Mouse (Mus musculus): ENCODE data around the gene Cmpk2. TPM values are rescaled to one million over a fixed set of nuclear protein-coding genes. Genes with fewer than 3 reads are reported as not detected.
"Not testable (repeated sequence)": the region's sequence is repeated elsewhere in the genome, so short reads cannot be mapped to it uniquely, and the experiment has no call there.

The Cmpk2 gene
- polyA plus RNA-seq, 1 experiment: 28.8 TPM

GRCm38 (mm10) chr12:26477198-26477597 is 8.2 kb downstream of the Cmpk2 start:
- H3K27ac ChIP-seq (ENCODE audit: insufficient read depth, low read depth, low read length): no peak overlapping the region
- no peaks in the 10 kb centered on the region for H3K4me1 ChIP-seq (ENCODE audit: control insufficient read depth, insufficient read depth, low read length)
- TF ChIP-seq POLR2A (IDR thresholded peaks at IDR 0.05; ENCODE audit: borderline replicate concordance, low read depth, low read length) (no peak), CTCF (IDR thresholded peaks at IDR 0.05; ENCODE audit: low read depth, low read length) (no peak)
- no peak overlapping the region for H3K4me3 ChIP-seq (ENCODE audit: insufficient read depth, low read length)

DNA sequence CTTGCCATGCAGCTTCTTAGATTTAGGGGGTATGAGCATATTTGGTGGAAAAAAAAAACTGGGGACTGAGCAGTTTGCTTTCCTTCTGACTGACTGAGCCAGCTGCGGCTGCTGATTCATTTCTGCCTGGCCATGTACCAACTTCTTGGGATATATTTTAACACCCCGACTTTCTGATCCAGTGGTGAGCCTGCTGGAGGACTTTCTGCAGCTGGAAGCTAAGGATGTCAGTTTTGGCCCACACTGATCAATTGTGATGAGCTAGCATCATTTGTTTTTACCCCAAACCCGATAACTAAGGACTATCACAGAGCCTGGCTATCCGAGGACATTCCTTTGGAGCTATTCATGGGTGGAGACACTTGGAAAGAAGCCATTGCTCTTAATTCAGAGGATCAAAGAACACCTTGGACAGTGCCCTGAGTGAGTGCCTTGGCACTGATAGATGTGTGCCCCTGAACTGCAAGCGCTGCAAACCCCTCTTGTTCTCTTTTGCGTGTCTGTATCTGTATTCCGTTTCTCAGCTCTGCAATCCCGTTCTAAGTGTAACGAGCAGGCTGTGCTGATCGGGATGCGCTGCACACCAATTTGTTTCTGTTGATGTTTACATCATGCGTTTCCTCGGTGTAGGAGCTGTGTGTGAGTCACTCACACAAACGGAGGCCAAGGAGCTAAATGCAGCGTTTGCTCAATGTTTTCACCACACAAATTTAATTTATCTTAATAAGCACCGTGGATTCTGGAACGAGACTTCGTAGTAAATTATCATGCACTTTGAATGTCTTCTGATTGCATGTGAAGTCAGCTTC is 9.4 kb downstream of the Cmpk2 start:
- TF ChIP-seq POLR2A (IDR thresholded peaks at IDR 0.05; ENCODE audit: borderline replicate concordance, low read depth, low read length) (no peak), CTCF (IDR thresholded peaks at IDR 0.05; ENCODE audit: low read depth, low read length) (no peak)
- no peaks in the 10 kb centered on the region for H3K4me1 ChIP-seq (ENCODE audit: control insufficient read depth, insufficient read depth, low read length)
- no peak overlapping the region for H3K4me3 ChIP-seq (ENCODE audit: insufficient read depth, low read length)
- H3K27ac ChIP-seq (ENCODE audit: insufficient read depth, low read depth, low read length): no peak overlapping the region

DNA sequence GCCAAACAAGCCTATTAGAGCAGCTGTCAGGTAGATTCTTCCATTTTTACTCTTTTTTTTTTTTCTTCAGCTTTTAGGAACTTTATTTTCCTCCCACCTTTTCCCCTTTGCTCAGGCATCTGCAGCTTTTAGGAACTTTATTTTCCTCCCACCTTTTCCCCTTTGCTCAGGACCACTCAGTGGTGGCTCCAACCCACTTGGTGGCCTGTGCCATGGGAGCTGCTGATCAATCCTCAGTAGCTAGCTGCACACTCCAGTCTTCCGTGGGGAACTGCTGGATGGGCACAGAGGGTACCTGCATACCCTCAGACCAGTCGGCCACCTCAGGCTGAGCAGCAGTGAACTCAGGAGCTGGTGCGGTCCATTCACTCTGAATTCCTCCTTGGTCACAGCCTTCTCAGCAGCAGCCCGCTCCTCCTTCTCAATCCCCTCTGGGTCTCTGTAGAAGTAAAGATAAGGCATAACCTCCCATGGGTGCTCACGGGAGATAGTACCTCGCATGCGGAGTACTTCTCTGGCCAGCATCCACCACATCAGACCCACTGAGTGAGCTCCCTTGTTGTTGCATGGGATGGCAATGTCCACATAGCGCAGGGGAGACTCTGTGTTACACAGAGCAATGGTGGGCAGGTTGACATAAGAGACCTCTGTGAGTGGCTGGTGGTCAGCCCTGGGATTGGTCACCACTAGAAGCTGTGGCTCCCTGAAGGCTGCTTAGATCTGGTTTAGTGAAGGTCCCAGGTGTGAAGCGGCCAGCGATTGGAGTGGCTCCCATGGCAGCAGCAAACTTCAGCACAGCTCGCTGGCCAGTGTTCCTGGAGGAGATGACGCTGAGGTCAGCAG is 17.0 kb downstream of the Cmpk2 start:
- not testable (repeated sequence) for H3K27ac ChIP-seq (ENCODE audit: insufficient read depth, low read depth, low read length); H3K4me1 ChIP-seq (ENCODE audit: control insufficient read depth, insufficient read depth, low read length); H3K4me3 ChIP-seq (ENCODE audit: insufficient read depth, low read length)

GRCm38 (mm10) chr12:26487874-26488616 is 19.0 kb downstream of the Cmpk2 start:
- TF ChIP-seq CTCF (IDR thresholded peaks at IDR 0.05; ENCODE audit: low read depth, low read length): no peak
- TF ChIP-seq POLR2A (IDR thresholded peaks at IDR 0.05; ENCODE audit: borderline replicate concordance, low read depth, low read length): no peak
- H3K27ac ChIP-seq (ENCODE audit: insufficient read depth, low read depth, low read length): no peak overlapping the region
- no peaks in the 10 kb centered on the region for H3K4me1 ChIP-seq (ENCODE audit: control insufficient read depth, insufficient read depth, low read length)
- H3K4me3 ChIP-seq (ENCODE audit: insufficient read depth, low read length): no peak overlapping the region

DNA sequence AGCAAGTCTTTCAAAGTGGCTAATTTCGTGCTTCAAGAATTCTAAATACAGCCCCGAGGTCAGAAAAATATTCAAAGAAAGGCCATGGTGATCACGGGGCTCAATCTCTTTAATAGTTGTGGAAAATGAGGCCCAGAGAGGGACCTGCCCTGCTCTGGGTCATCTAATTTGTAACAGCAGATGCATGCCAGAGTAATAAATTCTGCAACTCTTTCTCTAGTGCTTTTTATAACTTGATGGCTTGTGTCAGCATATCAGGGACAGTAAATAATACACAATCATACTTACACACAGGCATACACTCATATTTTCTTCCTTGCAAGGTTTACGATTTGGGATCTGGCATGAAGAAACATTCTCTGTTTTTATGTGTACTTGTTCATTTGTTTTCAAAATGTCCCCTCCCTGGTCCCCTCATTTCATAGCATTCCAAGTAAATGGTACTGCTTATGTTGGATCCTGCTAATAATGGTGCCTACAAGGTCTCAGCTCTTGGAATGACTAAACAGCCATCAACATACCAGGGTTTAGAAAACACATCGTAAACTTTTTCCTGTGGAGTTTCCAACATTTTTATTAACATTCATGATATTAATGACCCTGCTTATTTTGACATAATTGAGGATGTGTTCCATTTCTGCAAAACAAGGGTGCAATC is 19.7 kb downstream of the Cmpk2 start:
- no peak for TF ChIP-seq CTCF (IDR thresholded peaks at IDR 0.05; ENCODE audit: low read depth, low read length)
- TF ChIP-seq POLR2A (IDR thresholded peaks at IDR 0.05; ENCODE audit: borderline replicate concordance, low read depth, low read length): no peak
- Histone ChIP-seq H3K4me3 (ENCODE audit: insufficient read depth, low read length) (no peak overlapping the region), H3K27ac (ENCODE audit: insufficient read depth, low read depth, low read length) (no peak overlapping the region), H3K4me1 (ENCODE audit: control insufficient read depth, insufficient read depth, low read length) (no peaks in the 10 kb centered on the region)

DNA sequence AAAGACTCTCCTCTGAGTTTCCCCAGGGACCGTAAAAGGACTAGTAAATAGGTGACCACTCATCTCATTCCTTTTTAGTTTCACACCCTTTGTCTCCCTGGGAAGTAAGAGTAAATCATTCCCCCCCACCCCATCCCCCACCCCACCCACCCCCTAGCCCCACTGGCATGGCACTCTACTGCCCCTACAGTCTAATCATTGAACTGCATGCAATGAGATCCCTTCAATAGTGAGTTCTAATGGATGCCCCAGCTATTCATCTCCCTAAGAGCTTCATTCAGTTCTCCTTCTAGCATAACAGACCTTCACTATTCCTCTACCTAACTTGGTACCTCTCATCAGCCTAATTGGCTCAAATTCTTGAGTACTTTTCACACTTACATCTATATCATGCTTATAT is 20.9 kb downstream of the Cmpk2 start:
- TF ChIP-seq POLR2A (IDR thresholded peaks at IDR 0.05; ENCODE audit: borderline replicate concordance, low read depth, low read length) (no peak), CTCF (IDR thresholded peaks at IDR 0.05; ENCODE audit: low read depth, low read length) (no peak)

DNA sequence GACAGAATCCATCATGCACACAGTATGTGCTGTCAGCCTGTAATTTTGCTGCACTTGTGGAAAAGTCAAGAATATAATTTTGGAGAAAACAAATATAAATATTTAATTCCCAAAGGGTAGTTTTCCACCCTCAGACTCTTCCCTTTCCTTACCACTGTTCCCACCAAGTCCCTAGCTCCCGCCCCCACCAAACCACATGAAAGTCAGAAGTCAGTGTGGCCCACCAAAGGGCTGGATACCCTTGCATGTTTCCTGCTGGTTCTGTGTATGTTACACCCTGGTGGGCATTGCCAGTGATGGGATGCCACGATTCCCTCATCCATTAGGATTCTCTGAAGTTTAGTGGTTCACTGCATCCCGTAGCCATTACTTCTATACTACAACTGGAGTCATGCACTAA is 32.0 kb downstream of the Cmpk2 start:
- Histone ChIP-seq H3K4me3 (ENCODE audit: insufficient read depth, low read length) (no peak overlapping the region), H3K27ac (ENCODE audit: insufficient read depth, low read depth, low read length) (no peak overlapping the region), H3K4me1 (ENCODE audit: control insufficient read depth, insufficient read depth, low read length) (no peaks in the 10 kb centered on the region)
- no peak for TF ChIP-seq CTCF (IDR thresholded peaks at IDR 0.05; ENCODE audit: low read depth, low read length)
- TF ChIP-seq POLR2A (IDR thresholded peaks at IDR 0.05; ENCODE audit: borderline replicate concordance, low read depth, low read length): no peak

More for the DNA sequence above, 20.9 kb downstream of the Cmpk2 start:
- no peak overlapping the region for H3K4me3 ChIP-seq (ENCODE audit: insufficient read depth, low read length)
- H3K4me1 ChIP-seq (ENCODE audit: control insufficient read depth, insufficient read depth, low read length): no peaks in the 10 kb centered on the region
- no peak overlapping the region for H3K27ac ChIP-seq (ENCODE audit: insufficient read depth, low read depth, low read length)

GRCm38 (mm10) chr12:26510971-26511370 is 42.0 kb downstream of the Cmpk2 start:
- TF ChIP-seq POLR2A (IDR thresholded peaks at IDR 0.05; ENCODE audit: borderline replicate concordance, low read depth, low read length) (no peak), CTCF (IDR thresholded peaks at IDR 0.05; ENCODE audit: low read depth, low read length) (no peak)

GRCm38 (mm10) chr12:26518206-26518605 is 49.2 kb downstream of the Cmpk2 start:
- H3K4me1 ChIP-seq (ENCODE audit: control insufficient read depth, insufficient read depth, low read length): no peaks in the 10 kb centered on the region
- TF ChIP-seq CTCF (IDR thresholded peaks at IDR 0.05; ENCODE audit: low read depth, low read length) (no peak), POLR2A (IDR thresholded peaks at IDR 0.05; ENCODE audit: borderline replicate concordance, low read depth, low read length) (no peak)
- no peak overlapping the region for H3K4me3 ChIP-seq (ENCODE audit: insufficient read depth, low read length)
- no peak overlapping the region for H3K27ac ChIP-seq (ENCODE audit: insufficient read depth, low read depth, low read length)

More at GRCm38 (mm10) chr12:26510971-26511370, 42.0 kb downstream of the Cmpk2 start:
- Histone ChIP-seq H3K4me3 (ENCODE audit: insufficient read depth, low read length) (no peak overlapping the region), H3K4me1 (ENCODE audit: control insufficient read depth, insufficient read depth, low read length) (no peaks in the 10 kb centered on the region), H3K27ac (ENCODE audit: insufficient read depth, low read depth, low read length) (no peak overlapping the region)
